Mouse (Mus musculus): ENCODE measurements around the gene Snai1. TPM values are rescaled to one million over a fixed set of nuclear protein-coding genes. Genes with fewer than 3 reads are reported as not detected.

Snai1 gene
- polyA plus RNA-seq, 1 experiment from 2014 or later = 17.6 TPM

- H3K9ac ChIP-seq = 0 out of 2 replicates have a peak overlapping the region, but pooled peaks have one; percentile 1
- 8% methylated on average over 11 of the region's 11 CpGs for WGBS
- no peaks in the 10 kb centered on the region for H3K9me3 ChIP-seq
- peak overlapping the region; percentile 89 for H3K27ac ChIP-seq (replicated peaks)
- H3K4me1 ChIP-seq = peaks cover 22% of the 10 kb centered on the region
- peak overlapping the region; percentile 31 for H3K4me2 ChIP-seq
- H3K27me3 ChIP-seq (replicated peaks) = 0 out of 2 replicates have a peak, but pooled peaks cover 2% of the 10 kb centered on the region
- H3K36me3 ChIP-seq = no peaks in the 10 kb centered on the region
- no peak overlapping the region for H3K4me3 ChIP-seq
- peak; percentile 61 for ATAC-seq (ENCODE audit: extremely low read depth, insufficient number of reproducible peaks, low FRiP score, low TSS enrichment)
These were observed 15.0 kb downstream of the Snai1 start for GRCm38 (mm10) chr2:167552927-167553402.

- no peaks in the 10 kb centered on the region for H3K36me3 ChIP-seq
- peaks cover 16% of the 10 kb centered on the region for H3K27me3 ChIP-seq (replicated peaks)
- H3K4me1 ChIP-seq = peaks cover 39% of the 10 kb centered on the region
- H3K9ac ChIP-seq = no peak overlapping the region
- H3K9me3 ChIP-seq = no peaks in the 10 kb centered on the region
- no peak for ATAC-seq (ENCODE audit: extremely low read depth, insufficient number of reproducible peaks, low FRiP score, low TSS enrichment)
- no peak overlapping the region for H3K4me3 ChIP-seq
- no peak overlapping the region for H3K4me2 ChIP-seq
- 90% methylated on average over 5 of the region's 5 CpGs for WGBS
- no peak overlapping the region for H3K27ac ChIP-seq (replicated peaks)
These were observed 17.8 kb downstream of the Snai1 start for GRCm38 (mm10) chr2:167555766-167556165.

GRCm38 (mm10) chr2:167559413-167559812 is 21.4 kb downstream of the Snai1 start:
- Histone ChIP-seq H3K36me3 (no peaks in the 10 kb centered on the region), H3K27ac (replicated peaks) (0 out of 2 replicates have a peak overlapping the region, but pooled peaks have one; percentile 1), H3K9ac (peak overlapping the region; percentile 75), H3K4me3 (peak overlapping the region; percentile 34), H3K27me3 (replicated peaks) (peaks cover 20% of the 10 kb centered on the region), H3K4me1 (peaks cover 45% of the 10 kb centered on the region), H3K9me3 (no peaks in the 10 kb centered on the region), H3K4me2 (peak overlapping the region; percentile 61)
- 12% methylated on average over 27 of the region's 27 CpGs for WGBS
- ATAC-seq (ENCODE audit: extremely low read depth, insufficient number of reproducible peaks, low FRiP score, low TSS enrichment) = no peak

GRCm38 (mm10) chr2:167562101-167562500 is 24.1 kb downstream of the Snai1 start:
- WGBS = 22% methylated on average over 8 of the region's 8 CpGs
- Histone ChIP-seq H3K4me3 (no peak overlapping the region), H3K9me3 (no peaks in the 10 kb centered on the region), H3K36me3 (no peaks in the 10 kb centered on the region), H3K4me1 (peaks cover 59% of the 10 kb centered on the region), H3K9ac (peak overlapping the region; percentile 21; the same call in 1 of the 2 replicates), H3K27ac (replicated peaks) (peak overlapping the region; percentile 73), H3K27me3 (replicated peaks) (peaks cover 20% of the 10 kb centered on the region), H3K4me2 (no peak overlapping the region)
- no peak for ATAC-seq (ENCODE audit: extremely low read depth, insufficient number of reproducible peaks, low FRiP score, low TSS enrichment)

- H3K4me1 ChIP-seq = peaks cover 59% of the 10 kb centered on the region
These were observed 25.0 kb downstream of the Snai1 start for GRCm38 (mm10) chr2:167563035-167563434.

GRCm38 (mm10) chr2:167563703-167564102 is 25.7 kb downstream of the Snai1 start:
- Histone ChIP-seq H3K27me3 (replicated peaks) (peaks cover 20% of the 10 kb centered on the region), H3K4me2 (no peak overlapping the region), H3K4me1 (peaks cover 55% of the 10 kb centered on the region), H3K36me3 (no peaks in the 10 kb centered on the region), H3K9me3 (no peaks in the 10 kb centered on the region), H3K4me3 (no peak overlapping the region), H3K9ac (no peak overlapping the region), H3K27ac (replicated peaks) (0 out of 2 replicates have a peak overlapping the region, but pooled peaks have one; percentile 0)
- ATAC-seq (ENCODE audit: extremely low read depth, insufficient number of reproducible peaks, low FRiP score, low TSS enrichment) = peak; percentile 9; the same call in 1 of the 2 replicates
- 25% methylated on average over 12 of the region's 12 CpGs for WGBS

More at GRCm38 (mm10) chr2:167563035-167563434, 25.0 kb downstream of the Snai1 start:
- WGBS = 64% methylated on average over 5 of the region's 5 CpGs
- Histone ChIP-seq H3K4me3 (no peak overlapping the region), H3K4me2 (no peak overlapping the region), H3K9me3 (no peaks in the 10 kb centered on the region), H3K27me3 (replicated peaks) (peaks cover 20% of the 10 kb centered on the region), H3K36me3 (no peaks in the 10 kb centered on the region), H3K27ac (replicated peaks) (no peak overlapping the region), H3K9ac (no peak overlapping the region)
- no peak for ATAC-seq (ENCODE audit: extremely low read depth, insufficient number of reproducible peaks, low FRiP score, low TSS enrichment)

GRCm38 (mm10) chr2:167564551-167565311 is 26.7 kb downstream of the Snai1 start:
- H3K4me2 ChIP-seq = no peak overlapping the region
- ATAC-seq (ENCODE audit: extremely low read depth, insufficient number of reproducible peaks, low FRiP score, low TSS enrichment) = no peak
- H3K4me1 ChIP-seq = peaks cover 50% of the 10 kb centered on the region
- H3K27ac ChIP-seq (replicated peaks) = peak overlapping the region; percentile 48; the same call in 1 of the 2 replicates
- 71% methylated on average over 13 of the region's 13 CpGs for WGBS
- H3K36me3 ChIP-seq = no peaks in the 10 kb centered on the region
- no peaks in the 10 kb centered on the region for H3K9me3 ChIP-seq
- H3K9ac ChIP-seq = peak overlapping the region; percentile 19; the same call in 1 of the 2 replicates
- H3K27me3 ChIP-seq (replicated peaks) = peaks cover 14% of the 10 kb centered on the region
- H3K4me3 ChIP-seq = no peak overlapping the region

- Histone ChIP-seq H3K27me3 (replicated peaks) (peaks cover 9% of the 10 kb centered on the region), H3K9me3 (no peaks in the 10 kb centered on the region), H3K4me1 (peaks cover 50% of the 10 kb centered on the region), H3K27ac (replicated peaks) (peak overlapping the region; percentile 86), H3K9ac (peak overlapping the region; percentile 75), H3K4me2 (peak overlapping the region; percentile 62), H3K36me3 (no peaks in the 10 kb centered on the region), H3K4me3 (0 out of 2 replicates have a peak overlapping the region, but pooled peaks have one; percentile 19)
- WGBS = 60% methylated on average over 3 of the region's 3 CpGs
- no peak for ATAC-seq (ENCODE audit: extremely low read depth, insufficient number of reproducible peaks, low FRiP score, low TSS enrichment)
These were observed 27.3 kb downstream of the Snai1 start for GRCm38 (mm10) chr2:167565312-167565656.

- no peaks in the 10 kb centered on the region for H3K36me3 ChIP-seq
- 9% methylated on average over 18 of the region's 19 CpGs for whole genome bisulfite sequencing
- peak overlapping the region; percentile 75 for H3K9ac ChIP-seq
- H3K9me3 ChIP-seq = no peaks in the 10 kb centered on the region
- H3K4me1 ChIP-seq = peaks cover 54% of the 10 kb centered on the region
- peak overlapping the region; percentile 62 for H3K4me2 ChIP-seq
- peaks cover 5% of the 10 kb centered on the region; the same call in 1 of the 2 replicates for H3K27me3 ChIP-seq (replicated peaks)
- peak; percentile 18; the same call in 1 of the 2 replicates for ATAC-seq (ENCODE audit: extremely low read depth, insufficient number of reproducible peaks, low FRiP score, low TSS enrichment)
- peak overlapping the region; percentile 19; the same call in 1 of the 2 replicates for H3K4me3 ChIP-seq
- H3K27ac ChIP-seq (replicated peaks) = peak overlapping the region; percentile 86
These were observed 27.7 kb downstream of the Snai1 start for GRCm38 (mm10) chr2:167565682-167566081.

- 70% methylated on average over 9 of the region's 9 CpGs for WGBS
- Histone ChIP-seq H3K27ac (replicated peaks) (no peak overlapping the region), H3K4me1 (peaks cover 43% of the 10 kb centered on the region), H3K9me3 (no peaks in the 10 kb centered on the region), H3K4me2 (no peak overlapping the region), H3K9ac (no peak overlapping the region), H3K27me3 (replicated peaks) (no peaks in the 10 kb centered on the region), H3K4me3 (no peak overlapping the region), H3K36me3 (no peaks in the 10 kb centered on the region)
- no peak for ATAC-seq (ENCODE audit: extremely low read depth, insufficient number of reproducible peaks, low FRiP score, low TSS enrichment)
These were observed 30.1 kb downstream of the Snai1 start for GRCm38 (mm10) chr2:167568112-167568511.

GRCm38 (mm10) chr2:167569934-167570651 is 32.1 kb downstream of the Snai1 start:
- Histone ChIP-seq H3K4me3 (no peak overlapping the region), H3K27ac (replicated peaks) (peak overlapping the region; percentile 79), H3K4me1 (peaks cover 24% of the 10 kb centered on the region), H3K36me3 (no peaks in the 10 kb centered on the region), H3K4me2 (no peak overlapping the region), H3K9ac (no peak overlapping the region), H3K27me3 (replicated peaks) (no peaks in the 10 kb centered on the region), H3K9me3 (no peaks in the 10 kb centered on the region)
- WGBS = 55% methylated on average over 13 of the region's 13 CpGs
- no peak for ATAC-seq (ENCODE audit: extremely low read depth, insufficient number of reproducible peaks, low FRiP score, low TSS enrichment)

All from heart, embryonic 13.5 days (tissue).